Mouse (Mus musculus): Measurements from ENCODE around the gene Prelp.

The Prelp gene

DNA sequence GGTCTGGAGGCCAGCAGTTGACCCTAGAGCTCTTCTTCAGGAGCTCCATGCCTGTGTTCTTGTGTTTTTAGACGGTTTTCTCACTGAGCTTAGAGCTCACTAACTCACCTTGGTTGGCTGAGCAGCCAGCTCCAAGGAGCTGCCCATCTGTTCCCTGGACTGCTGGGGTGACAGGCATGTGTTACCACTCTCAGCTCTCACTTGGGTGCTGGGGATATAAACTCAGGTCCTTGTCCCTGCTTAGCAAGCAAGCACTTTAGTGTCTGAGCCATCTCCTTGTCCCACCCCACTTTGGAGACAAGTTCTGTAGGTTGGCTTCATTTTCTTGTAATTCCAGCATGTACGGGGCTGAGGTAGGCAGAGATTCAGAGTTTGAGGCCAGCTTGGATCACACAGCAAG, 52.0 kb downstream of the Prelp start:
- Histone ChIP-seq H3K27me3 (ENCODE audit: control insufficient read depth, insufficient read depth, low read length, poor library complexity, severe bottlenecking) (no peaks in the 10 kb centered on the region), H3K36me3 (ENCODE audit: control insufficient read depth, insufficient read depth, low read length, poor library complexity, severe bottlenecking) (no peaks in the 10 kb centered on the region)
- no peak for DNase-seq (ENCODE audit: low read depth, low spot score)

DNA sequence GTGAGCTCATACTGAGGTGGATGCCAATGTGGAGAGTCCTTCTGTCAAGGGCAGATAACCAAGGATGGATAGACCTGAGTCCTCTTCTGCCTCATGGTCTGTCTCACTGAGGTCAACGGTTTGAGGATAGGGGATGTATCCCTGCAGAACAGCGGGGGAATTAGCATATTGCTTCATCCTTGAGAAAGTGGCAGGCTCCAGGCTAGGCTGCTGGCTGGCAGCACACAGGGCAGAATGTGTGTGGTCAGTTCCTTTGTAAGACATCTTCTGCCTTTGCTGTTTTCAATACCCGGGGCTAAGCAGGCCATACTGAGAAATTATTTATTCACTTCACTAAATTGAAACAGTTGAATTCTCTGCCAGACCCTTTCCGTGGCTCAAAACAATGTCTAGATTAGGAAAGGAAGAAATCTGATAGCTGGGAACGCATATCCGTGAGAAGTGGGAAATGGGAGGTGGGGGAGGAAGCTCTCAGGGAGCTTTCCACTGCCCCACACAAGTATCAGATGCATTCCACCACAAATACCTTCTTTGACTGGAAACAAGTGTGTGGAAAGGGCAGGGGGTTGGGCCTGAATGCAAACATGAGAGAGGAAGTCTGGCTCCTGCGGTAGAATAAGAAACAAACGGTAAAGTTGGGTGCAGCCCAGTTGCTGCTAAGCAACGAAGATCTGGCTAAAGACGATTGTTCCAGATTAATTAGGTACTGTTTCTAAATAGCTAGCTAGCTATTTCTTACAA, 57.8 kb downstream of the Prelp start:
- DNase-seq (ENCODE audit: low read depth, low spot score): no peak
- H3K36me3 ChIP-seq (ENCODE audit: control insufficient read depth, insufficient read depth, low read length, poor library complexity, severe bottlenecking): no peaks in the 10 kb centered on the region
- no peaks in the 10 kb centered on the region for H3K27me3 ChIP-seq (ENCODE audit: control insufficient read depth, insufficient read depth, low read length, poor library complexity, severe bottlenecking)

DNA sequence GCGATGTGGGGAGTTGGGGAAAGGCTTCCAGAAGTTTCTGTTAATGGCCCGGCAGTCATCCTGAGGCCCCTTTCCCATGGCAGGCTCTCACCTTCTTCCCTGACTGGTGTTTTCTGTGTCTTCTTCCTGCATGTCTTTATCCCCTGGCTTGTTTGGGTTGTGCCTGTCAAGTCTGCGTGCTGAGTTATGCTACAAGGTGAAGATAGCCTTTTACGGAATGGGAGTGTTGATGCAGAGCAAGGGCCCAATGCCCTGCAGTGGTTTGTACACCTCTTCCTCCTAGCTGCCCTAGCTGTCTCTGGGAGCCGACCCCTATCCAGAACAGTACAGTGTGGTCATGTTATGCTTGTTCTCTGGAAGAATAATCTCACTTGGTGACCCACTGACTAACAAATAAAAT, 60.2 kb downstream of the Prelp start:
- no peak for DNase-seq (ENCODE audit: low read depth, low spot score)
- H3K27me3 ChIP-seq (ENCODE audit: control insufficient read depth, insufficient read depth, low read length, poor library complexity, severe bottlenecking): no peaks in the 10 kb centered on the region
- no peaks in the 10 kb centered on the region for H3K36me3 ChIP-seq (ENCODE audit: control insufficient read depth, insufficient read depth, low read length, poor library complexity, severe bottlenecking)

All from splenic B cell, adult 2 months (primary cell).